Mouse (Mus musculus) 416B (cell line): ENCODE measurements around the gene Cntnap2.

Experiments used
- DNase-seq: peaks from one replicate; pipeline ENCODE4 v3.0.0; 2011; ENCODE audit warnings: low read depth

The Cntnap2 gene

DNA sequence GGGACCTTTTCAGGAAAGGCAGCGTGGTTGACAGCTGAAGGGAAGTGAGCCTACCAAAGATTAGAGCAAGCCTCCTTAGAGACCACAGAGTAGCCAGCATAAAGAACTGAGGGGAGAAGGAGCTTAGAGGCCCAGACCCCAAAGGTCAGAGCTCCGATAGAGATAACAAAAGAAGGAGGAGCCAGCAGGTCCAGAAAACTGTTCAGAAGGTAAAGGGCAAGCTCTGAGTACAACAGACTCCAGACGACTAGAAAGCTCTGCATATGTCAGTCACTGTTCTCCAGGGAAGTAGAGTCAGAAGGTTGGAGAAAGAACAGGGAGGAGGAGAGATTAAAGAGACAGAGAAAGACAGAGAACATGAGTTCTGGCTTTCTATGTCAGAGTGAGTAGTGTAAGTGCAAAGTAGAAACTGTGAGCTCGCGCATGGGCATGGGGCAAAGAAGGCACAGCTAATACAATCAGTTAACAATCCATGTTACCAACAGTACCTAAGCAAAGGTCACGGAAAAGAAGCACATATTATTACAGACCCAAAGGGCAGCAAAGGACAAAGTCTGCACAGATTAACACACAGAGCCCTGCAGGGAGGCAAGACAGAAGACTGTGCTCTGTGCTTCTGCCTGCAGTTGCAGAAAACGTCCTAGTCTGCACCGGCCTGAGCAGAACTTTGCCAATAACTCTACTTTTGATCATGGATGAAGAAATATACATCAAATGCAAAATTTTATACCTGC, 2247.1 kb downstream of the Cntnap2 start:
- no peak for DNase-seq

DNA sequence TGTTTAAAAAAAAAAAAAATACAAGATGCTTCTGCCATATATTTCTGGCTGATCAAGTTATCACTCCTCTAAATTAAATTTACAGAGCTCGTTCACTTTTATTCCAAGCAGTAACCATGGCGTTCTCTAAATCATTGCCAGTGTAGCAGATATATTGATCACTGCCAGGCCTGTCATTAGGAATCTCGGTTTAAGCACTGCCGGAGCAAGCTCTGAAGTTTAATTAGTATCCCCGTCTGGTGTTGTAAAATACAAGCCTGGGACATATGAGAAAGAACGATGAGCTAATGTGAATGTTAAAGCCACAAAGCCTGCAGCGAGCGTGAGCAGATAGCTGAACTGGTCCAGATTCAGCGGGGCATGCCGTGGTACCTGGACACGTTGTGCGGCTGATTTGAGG, 2247.8 kb downstream of the Cntnap2 start:
- no peak for DNase-seq

DNA sequence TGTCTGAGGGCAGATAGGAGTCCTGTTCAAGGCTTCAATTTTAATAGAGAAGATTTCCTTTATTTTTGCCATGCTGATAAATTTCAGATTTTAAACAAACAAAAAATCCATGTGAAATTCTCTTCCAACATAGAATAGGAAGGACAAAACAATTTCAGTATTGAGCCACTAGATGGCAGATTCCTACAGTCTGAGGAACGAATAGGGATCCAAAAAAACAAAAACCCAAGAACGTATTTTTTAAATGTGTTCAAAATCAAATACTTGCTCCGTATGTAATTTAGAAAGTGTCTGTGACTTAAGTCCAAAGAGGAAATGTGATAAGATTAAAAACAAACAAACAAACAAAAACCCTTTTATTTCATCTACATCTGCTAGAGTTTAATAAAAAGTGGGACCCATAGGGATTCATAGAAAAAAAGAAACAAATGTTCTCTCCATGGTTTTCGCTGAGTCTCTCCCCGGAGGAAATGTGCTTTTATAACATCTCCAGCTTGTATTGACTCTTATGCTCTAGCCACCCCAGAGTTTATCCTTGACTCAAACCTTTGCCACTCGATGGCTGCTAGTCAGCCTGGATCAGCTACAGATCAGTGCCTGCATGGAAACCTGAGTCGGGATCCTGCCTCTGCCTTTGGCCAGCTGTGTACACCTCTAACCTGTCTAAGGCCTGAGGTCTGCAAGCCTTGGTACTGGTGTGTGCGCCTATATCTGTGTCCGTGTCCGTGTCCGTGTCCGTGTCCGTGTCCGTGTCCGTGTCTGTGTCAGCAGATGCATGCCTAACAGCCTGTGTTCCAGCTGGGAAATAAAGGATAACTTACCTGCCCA, 2255.6 kb downstream of the Cntnap2 start:
- DNase-seq: peak; percentile 68

DNA sequence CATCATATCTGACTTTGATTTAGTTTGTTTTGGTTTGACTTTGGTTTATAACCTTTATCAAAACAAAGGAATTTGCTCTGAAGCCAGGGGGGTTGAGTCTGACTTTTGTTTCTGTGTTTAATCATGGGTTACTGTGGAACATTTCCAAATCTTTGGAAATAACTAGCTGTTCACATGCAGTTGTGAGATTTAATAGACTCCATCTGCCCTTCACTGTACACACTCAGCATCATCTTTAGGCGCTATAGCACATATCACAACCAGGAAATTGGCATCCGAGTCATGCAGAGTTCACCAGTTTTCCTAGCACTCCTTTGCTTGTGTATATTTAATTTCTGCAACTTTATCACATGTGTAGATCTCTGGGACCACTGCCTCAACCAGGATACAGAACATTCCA, 2256.3 kb downstream of the Cntnap2 start:
- no peak for DNase-seq

DNA sequence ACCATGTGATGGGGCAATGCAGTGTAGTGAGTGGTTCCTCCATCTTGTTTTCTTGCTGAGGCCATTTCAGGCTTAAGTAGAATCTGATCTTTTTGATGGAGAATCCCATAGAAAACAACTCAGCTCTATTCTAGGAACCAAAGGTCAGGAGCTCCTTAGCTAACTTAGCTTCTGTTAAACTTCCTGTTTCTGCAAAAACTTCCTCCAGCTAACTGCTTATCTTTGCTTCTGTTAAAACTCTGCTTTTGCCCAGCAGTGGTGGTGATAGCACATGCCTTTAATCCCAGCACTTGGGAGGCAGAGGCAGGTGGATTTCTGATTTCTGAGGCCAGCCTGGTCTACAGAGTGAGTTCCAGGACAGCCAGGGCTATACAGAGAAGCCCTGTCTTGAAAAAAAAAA, 2258.1 kb downstream of the Cntnap2 start:
- DNase-seq: peak; percentile 18

DNA sequence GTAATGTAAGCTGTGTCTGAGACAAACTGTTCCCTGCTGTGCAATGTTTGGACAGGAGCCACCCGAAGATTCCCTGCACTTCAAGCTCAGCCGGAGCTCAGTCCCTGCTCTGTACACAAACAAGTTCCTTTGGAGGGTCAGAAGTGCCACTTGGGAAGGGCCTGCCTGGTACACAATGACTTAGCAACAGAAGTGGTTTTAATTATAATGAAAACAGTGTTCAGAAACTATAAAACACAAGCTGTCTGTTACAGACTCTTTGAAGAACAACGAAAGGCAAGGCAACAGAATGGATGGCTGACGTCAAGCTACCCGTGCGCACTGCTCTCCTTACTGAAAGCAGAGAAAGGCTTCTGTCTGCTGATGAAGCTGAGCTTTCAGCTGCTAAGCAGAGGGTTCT, 2259.5 kb downstream of the Cntnap2 start:
- DNase-seq: no peak

DNA sequence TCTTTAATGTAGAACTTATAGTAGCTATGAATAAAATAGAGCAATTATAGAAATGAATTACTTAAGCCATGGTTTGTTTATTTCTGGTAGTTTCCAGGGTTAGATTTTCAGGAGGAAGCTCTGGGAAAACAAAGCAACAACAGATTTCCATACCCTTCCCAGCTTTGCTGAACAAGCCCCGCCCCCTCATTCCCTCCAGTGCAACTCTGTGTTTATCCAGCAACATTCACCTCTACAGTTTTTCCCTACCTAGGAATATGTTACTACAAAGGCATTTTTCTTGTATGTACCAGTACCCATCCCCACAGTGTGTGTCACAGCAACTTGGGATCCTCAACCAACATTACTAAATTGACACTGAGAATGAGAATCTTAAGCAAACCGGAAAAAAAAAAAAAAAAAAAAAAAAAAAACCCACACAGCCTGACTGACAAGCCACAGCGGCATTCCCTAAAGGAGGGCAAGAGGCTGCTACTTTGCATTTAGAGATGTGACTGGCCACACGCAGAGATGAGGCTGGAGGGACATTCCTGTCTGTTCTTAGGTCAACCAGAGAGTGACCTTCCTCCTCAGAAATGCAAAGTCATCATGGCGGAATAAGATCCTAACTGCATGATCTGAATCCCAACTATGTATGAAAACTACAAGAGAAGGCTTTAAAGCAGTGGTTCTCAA, 2260.3 kb downstream of the Cntnap2 start:
- DNase-seq: no peak

- DNase-seq: peak; percentile 10
Observed at GRCm38 (mm10) chr6:47323169-47323835, 2264.1 kb downstream of the Cntnap2 start.

DNA sequence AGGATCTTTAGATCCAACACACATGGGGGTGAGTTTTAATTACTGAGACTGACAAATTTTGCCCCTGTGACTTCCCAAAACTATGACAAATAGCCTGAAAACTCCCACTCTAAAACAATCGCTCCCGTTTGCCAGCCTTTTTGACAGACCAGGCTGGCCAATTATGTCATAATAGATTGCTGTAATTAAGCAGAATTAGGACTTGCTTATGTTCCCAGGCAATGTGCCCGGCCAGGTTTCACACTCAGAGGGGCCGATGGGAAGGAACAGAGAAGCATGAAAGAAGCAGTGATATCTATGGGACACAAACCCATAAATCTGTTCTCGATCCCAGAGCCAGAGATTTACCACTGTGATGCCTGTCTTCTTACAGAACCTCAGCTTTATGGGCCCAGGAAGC, 2264.7 kb downstream of the Cntnap2 start:
- DNase-seq: no peak

GRCm38 (mm10) chr6:47328281-47328680, 2269.1 kb downstream of the Cntnap2 start:
- no peak for DNase-seq

GRCm38 (mm10) chr6:47329212-47329611, 2270.1 kb downstream of the Cntnap2 start:
- DNase-seq: no peak

DNA sequence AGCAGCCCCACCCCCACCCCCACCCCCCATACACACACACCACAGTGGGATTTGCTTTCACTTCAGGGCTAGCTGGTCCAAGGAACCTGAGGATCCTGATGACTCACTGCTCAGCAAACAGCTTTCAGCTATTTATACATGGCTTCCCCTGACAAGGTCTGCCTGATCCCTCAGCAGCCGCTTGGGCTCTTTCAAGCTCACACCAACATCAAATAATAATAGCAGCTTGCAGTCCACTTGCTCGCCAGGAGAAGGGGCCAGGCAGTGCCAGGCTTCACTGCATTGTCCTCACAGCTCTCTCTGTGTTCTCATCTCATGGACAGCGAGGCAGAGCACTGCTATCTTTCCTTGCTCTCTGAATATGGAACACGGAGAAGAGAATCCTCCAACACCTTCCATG, 2273.9 kb downstream of the Cntnap2 start:
- DNase-seq: peak; percentile 30

DNA sequence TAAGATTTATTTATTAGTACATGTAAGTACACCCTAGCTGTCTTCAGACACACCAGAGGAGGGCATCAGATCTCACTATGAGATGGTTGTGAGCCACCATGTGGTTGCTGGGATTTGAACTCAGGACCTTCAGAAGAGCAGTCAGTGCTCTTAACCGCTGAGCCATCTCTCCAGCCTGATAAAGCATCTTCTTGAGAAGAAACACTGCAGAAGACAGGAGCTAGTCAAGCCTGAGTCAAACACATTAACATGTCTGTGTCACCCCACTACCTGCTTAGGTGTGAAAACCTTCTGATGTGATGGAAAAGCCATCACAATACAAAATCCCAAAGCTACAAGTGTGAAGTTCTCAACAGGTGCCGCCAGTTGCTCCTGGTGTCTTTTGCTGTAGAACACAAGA, 2275.2 kb downstream of the Cntnap2 start:
- DNase-seq: no peak

DNA sequence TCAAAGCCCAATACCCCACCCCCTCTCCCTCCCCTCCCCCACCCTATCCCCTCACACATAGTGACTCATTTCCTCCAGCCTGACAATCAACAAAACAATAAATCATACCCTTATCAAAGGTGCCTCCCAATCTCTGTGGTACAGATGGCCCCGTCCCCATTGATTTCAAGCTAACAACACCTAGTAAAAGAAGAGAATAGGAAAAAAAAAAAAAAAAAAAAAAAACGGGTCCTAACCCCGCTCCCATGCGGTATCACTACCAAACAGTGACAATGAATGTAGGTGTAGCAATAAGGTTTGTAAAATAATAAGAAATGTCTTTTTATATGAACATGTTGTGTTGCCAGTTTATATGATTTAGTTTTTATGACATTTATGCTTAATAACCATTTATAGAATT, 2278.1 kb downstream of the Cntnap2 start:
- no peak for DNase-seq

DNA sequence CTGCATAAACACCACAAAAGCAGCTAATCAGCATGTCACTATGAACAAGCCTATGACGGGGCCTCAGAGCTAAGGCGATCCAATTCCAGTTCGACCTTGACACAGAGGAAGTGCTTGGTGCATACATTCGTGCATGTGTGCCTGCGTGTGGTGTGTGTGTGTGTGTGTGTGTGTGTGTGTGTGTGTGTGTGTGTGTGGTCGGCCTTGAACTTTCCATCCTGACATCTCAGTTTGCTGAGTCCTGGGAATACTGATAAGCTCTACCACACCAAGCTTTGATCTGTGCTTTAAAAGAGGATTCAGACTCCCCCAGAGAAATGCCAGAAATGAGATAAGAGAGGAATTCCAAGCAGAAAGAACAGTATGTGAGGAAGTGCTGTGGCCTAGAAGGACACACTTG, 2279.0 kb downstream of the Cntnap2 start:
- DNase-seq: peak; percentile 27

GRCm38 (mm10) chr6:47340813-47341502, 2281.8 kb downstream of the Cntnap2 start:
- DNase-seq: no peak

GRCm38 (mm10) chr6:47341503-47341884, 2282.3 kb downstream of the Cntnap2 start:
- DNase-seq: no peak

DNA sequence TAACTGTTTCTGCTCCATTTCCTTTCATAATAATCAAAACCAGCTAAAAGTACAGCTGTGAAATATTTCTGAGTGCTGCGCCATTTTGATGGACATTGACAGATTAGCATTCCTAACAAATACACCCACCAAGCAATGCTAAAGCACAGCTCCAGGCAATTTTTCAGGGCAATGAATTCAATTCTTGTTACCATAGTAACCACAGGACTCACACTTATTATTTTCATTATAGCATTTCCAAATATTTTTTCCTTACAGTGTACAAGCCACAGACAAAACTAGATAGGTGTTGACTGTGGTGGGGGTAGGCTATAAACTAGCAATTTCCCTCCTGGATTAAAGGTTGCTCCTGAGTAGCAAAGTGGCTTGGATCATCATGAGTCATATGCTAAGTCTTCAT, 2284.1 kb downstream of the Cntnap2 start:
- no peak for DNase-seq

GRCm38 (mm10) chr6:47344696-47345095, 2285.5 kb downstream of the Cntnap2 start:
- DNase-seq: no peak

GRCm38 (mm10) chr6:47350100-47350690, 2291.0 kb downstream of the Cntnap2 start:
- DNase-seq: peak; percentile 23
